Comparison of ENCODE assay signal across 26 mouse cellular contexts in the genomic region with DNA sequence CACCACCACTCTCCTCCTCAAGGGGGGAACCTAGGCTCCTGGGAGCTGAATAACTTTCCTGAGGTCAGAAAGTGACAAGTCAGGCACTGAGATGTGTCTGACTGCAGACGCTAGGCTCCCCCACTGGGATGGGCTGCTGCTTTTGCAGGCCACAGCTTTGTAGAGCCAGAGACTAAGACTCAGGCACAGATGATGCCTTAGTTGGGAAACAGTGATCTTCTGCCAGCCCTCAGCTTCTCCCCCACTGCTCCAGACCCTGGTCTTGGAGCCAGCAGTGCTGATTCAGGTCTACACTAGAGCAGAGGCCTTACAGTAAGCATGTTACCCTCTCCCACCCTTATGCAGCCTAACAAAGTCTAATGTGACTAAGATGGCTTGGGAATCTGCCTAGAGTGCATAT.
DNase-seq lines count a peak whose midpoint lies in the region; ATAC-seq and TF ChIP-seq lines count a peak whose summit lies in the region.
"Had no signal": no experiment of that assay in that cellular context is flagged by ENCODE, and none has a peak within 500 bp of the region (broad histone marks: within the 10 kb centered on the region; RNA-seq: fewer than 3 reads in every experiment).

No protein-coding gene starts in this region.

- peaks cover 8% of the 10 kb centered on the region for H3K4me1 ChIP-seq in hindbrain, embryonic 13.5 days (replicated peaks)
- H3K4me1 ChIP-seq in hindbrain, embryonic 14.5 days (replicated peaks; ENCODE audit: control insufficient read depth, insufficient read depth, low read length), result no peaks in the 10 kb centered on the region
- H3K4me1 ChIP-seq in midbrain, postnatal 0 days (ENCODE audit: insufficient read depth, low read length), result peaks cover 6% of the 10 kb centered on the region; the same call in 1 of the 2 replicates
- no peaks in the 10 kb centered on the region for H3K4me1 ChIP-seq in midbrain, embryonic 11.5 days (ENCODE audit: control insufficient read depth, insufficient read depth, low read length)
- peaks cover 11% of the 10 kb centered on the region for H3K4me1 ChIP-seq in embryonic facial prominence, embryonic 13.5 days
- 0 out of 2 replicates have a peak, but pooled peaks cover 3% of the 10 kb centered on the region for H3K4me1 ChIP-seq in kidney, embryonic 15.5 days
- H3K4me1 ChIP-seq: forebrain, embryonic 15.5 days; liver, embryonic 13.5 days had no signal

- no peak for TF ChIP-seq CTCF in midbrain, postnatal 0 days (IDR thresholded peaks at IDR 0.05)

- no peaks in the 10 kb centered on the region for H3K27me3 ChIP-seq in hindbrain, embryonic 13.5 days
- H3K27me3 ChIP-seq in hindbrain, embryonic 14.5 days (ENCODE audit: control insufficient read depth, insufficient read depth, low read length), result no peaks in the 10 kb centered on the region
- no peaks in the 10 kb centered on the region for H3K27me3 ChIP-seq in midbrain, postnatal 0 days (ENCODE audit: insufficient read depth, low read length)
- no peaks in the 10 kb centered on the region for H3K27me3 ChIP-seq in midbrain, embryonic 11.5 days (ENCODE audit: control insufficient read depth, insufficient read depth, low read length)
- no peaks in the 10 kb centered on the region for H3K27me3 ChIP-seq in embryonic facial prominence, embryonic 13.5 days
- H3K27me3 ChIP-seq in kidney, embryonic 15.5 days, result no peaks in the 10 kb centered on the region
- H3K27me3 ChIP-seq: forebrain, embryonic 15.5 days; hindbrain, embryonic 15.5 days; liver, embryonic 13.5 days; midbrain, embryonic 13.5 days had no signal

- H3K27ac ChIP-seq in hindbrain, embryonic 13.5 days, result peak overlapping the region; percentile 37; the same call in 1 of the 2 replicates
- no peak overlapping the region for H3K27ac ChIP-seq in hindbrain, embryonic 14.5 days
- H3K27ac ChIP-seq in midbrain, postnatal 0 days (ENCODE audit: low read depth, low read length), result 0 out of 2 replicates have a peak overlapping the region, but pooled peaks have one; percentile 4
- no peak overlapping the region for H3K27ac ChIP-seq in midbrain, embryonic 11.5 days (ENCODE audit: low read depth, low read length)
- peak overlapping the region; percentile 23; the same call in 1 of the 2 replicates for H3K27ac ChIP-seq in embryonic facial prominence, embryonic 13.5 days
- no peak overlapping the region for H3K27ac ChIP-seq in kidney, embryonic 15.5 days
- H3K27ac ChIP-seq: forebrain, embryonic 15.5 days; hindbrain, embryonic 15.5 days; left cerebral cortex, adult 2 months; liver, embryonic 13.5 days; midbrain, embryonic 13.5 days had no signal

- no peak for ATAC-seq in hindbrain, embryonic 13.5 days (ENCODE audit: low FRiP score)
- no peak for ATAC-seq in hindbrain, embryonic 14.5 days (ENCODE audit: low FRiP score)
- ATAC-seq in midbrain, postnatal 0 days (ENCODE audit: low FRiP score), result no peak
- ATAC-seq in midbrain, embryonic 11.5 days (ENCODE audit: low FRiP score), result no peak
- no peak for ATAC-seq in embryonic facial prominence, embryonic 13.5 days (ENCODE audit: insufficient number of reproducible peaks, insufficient read depth, low FRiP score, low TSS enrichment, low read depth)
- ATAC-seq in kidney, embryonic 15.5 days (replicated peaks; ENCODE audit: low FRiP score), result no peak
- ATAC-seq: activated CD4-positive, CD25-positive, alpha-beta regulatory T cell, adult 4 months; forebrain, embryonic 15.5 days; midbrain, embryonic 13.5 days had no signal

- H3K4me3 ChIP-seq in hindbrain, embryonic 13.5 days, result no peak overlapping the region
- no peak overlapping the region for H3K4me3 ChIP-seq in hindbrain, embryonic 14.5 days (replicated peaks; ENCODE audit: low read length)
- no peak overlapping the region for H3K4me3 ChIP-seq in midbrain, postnatal 0 days (ENCODE audit: low read depth, low read length)
- H3K4me3 ChIP-seq in midbrain, embryonic 11.5 days (ENCODE audit: low read depth, low read length), result no peak overlapping the region
- H3K4me3 ChIP-seq in embryonic facial prominence, embryonic 13.5 days, result no peak overlapping the region
- H3K4me3 ChIP-seq in kidney, embryonic 15.5 days (replicated peaks), result no peak overlapping the region
- H3K4me3 ChIP-seq: forebrain, embryonic 15.5 days; hindbrain, embryonic 15.5 days; left cerebral cortex, adult 2 months; liver, embryonic 13.5 days; midbrain, embryonic 13.5 days; myocyte had no signal

- no peaks in the 10 kb centered on the region for H3K9me3 ChIP-seq in hindbrain, embryonic 13.5 days
- no peaks in the 10 kb centered on the region for H3K9me3 ChIP-seq in hindbrain, embryonic 14.5 days (ENCODE audit: control insufficient read depth, low read length)
- no peaks in the 10 kb centered on the region for H3K9me3 ChIP-seq in midbrain, postnatal 0 days (ENCODE audit: low read length)
- H3K9me3 ChIP-seq in midbrain, embryonic 11.5 days (ENCODE audit: control insufficient read depth, low read length), result no peaks in the 10 kb centered on the region
- no peaks in the 10 kb centered on the region for H3K9me3 ChIP-seq in embryonic facial prominence, embryonic 13.5 days
- H3K9me3 ChIP-seq in kidney, embryonic 15.5 days (replicated peaks), result no peaks in the 10 kb centered on the region
- H3K9me3 ChIP-seq: forebrain, embryonic 15.5 days; hindbrain, embryonic 15.5 days; liver, embryonic 13.5 days; midbrain, embryonic 13.5 days had no signal

- WGBS in hindbrain, embryonic 13.5 days, result 65% methylated on average over 1 of the region's 1 CpGs
- WGBS in hindbrain, embryonic 14.5 days, result 53% methylated on average over 1 of the region's 1 CpGs
- 68% methylated on average over 1 of the region's 1 CpGs for WGBS in midbrain, postnatal 0 days
- WGBS in midbrain, embryonic 11.5 days, result 67% methylated on average over 1 of the region's 1 CpGs
- 52% methylated on average over 1 of the region's 1 CpGs for WGBS in embryonic facial prominence, embryonic 13.5 days
- WGBS in kidney, embryonic 15.5 days, result 50% methylated on average over 1 of the region's 1 CpGs

- H3K36me3 ChIP-seq in hindbrain, embryonic 13.5 days, result no peaks in the 10 kb centered on the region
- H3K36me3 ChIP-seq in hindbrain, embryonic 14.5 days (replicated peaks; ENCODE audit: control insufficient read depth, insufficient read depth), result no peaks in the 10 kb centered on the region
- H3K36me3 ChIP-seq in midbrain, postnatal 0 days (ENCODE audit: insufficient read depth, low read length), result no peaks in the 10 kb centered on the region
- H3K36me3 ChIP-seq in midbrain, embryonic 11.5 days (ENCODE audit: control insufficient read depth, insufficient read depth, low read length), result no peaks in the 10 kb centered on the region
- no peaks in the 10 kb centered on the region for H3K36me3 ChIP-seq in embryonic facial prominence, embryonic 13.5 days
- H3K36me3 ChIP-seq in kidney, embryonic 15.5 days, result no peaks in the 10 kb centered on the region
- H3K36me3 ChIP-seq: forebrain, embryonic 15.5 days; hindbrain, embryonic 15.5 days; liver, embryonic 13.5 days; midbrain, embryonic 13.5 days had no signal

- H3K4me2 ChIP-seq in hindbrain, embryonic 13.5 days, result no peak overlapping the region
- H3K4me2 ChIP-seq in hindbrain, embryonic 14.5 days (replicated peaks), result no peak overlapping the region
- no peak overlapping the region for H3K4me2 ChIP-seq in midbrain, postnatal 0 days (ENCODE audit: low read depth, low read length, poor library complexity, severe bottlenecking)
- no peak overlapping the region for H3K4me2 ChIP-seq in midbrain, embryonic 11.5 days
- H3K4me2 ChIP-seq in embryonic facial prominence, embryonic 13.5 days, result no peak overlapping the region
- no peak overlapping the region for H3K4me2 ChIP-seq in kidney, embryonic 15.5 days
- H3K4me2 ChIP-seq: forebrain, embryonic 15.5 days; hindbrain, embryonic 15.5 days; liver, embryonic 13.5 days; midbrain, embryonic 13.5 days had no signal

- no peak for DNase-seq in hindbrain, embryonic 14.5 days (ENCODE audit: low spot score)
- no peak for DNase-seq in midbrain, postnatal 0 days (ENCODE audit: low spot score)
- no peak for DNase-seq in midbrain, embryonic 11.5 days (ENCODE audit: low spot score, missing footprints)
- DNase-seq in adrenal gland, adult 2 months, result no peak
- DNase-seq: adrenal gland, postnatal 14 days; B cell, adult 2 months; cerebellum, adult 9-10 months; gastrocnemius, postnatal 36 days; heart, postnatal 36 days; kidney, adult 9 months; kidney, postnatal 36 days; liver, embryonic 13.5 days; lung, adult 2 months; lung, postnatal 14 days; right cerebral cortex, adult 18-20 months; right cerebral cortex, postnatal 4 days; thymus, postnatal 14 days had no signal

- H3K9ac ChIP-seq in hindbrain, embryonic 13.5 days, result peak overlapping the region; percentile 26; the same call in 1 of the 2 replicates
- H3K9ac ChIP-seq in hindbrain, embryonic 14.5 days, result no peak overlapping the region
- H3K9ac ChIP-seq in midbrain, postnatal 0 days (replicated peaks; ENCODE audit: low read length, poor library complexity, severe bottlenecking), result no peak overlapping the region
- no peak overlapping the region for H3K9ac ChIP-seq in midbrain, embryonic 11.5 days (ENCODE audit: low read length)
- H3K9ac ChIP-seq in embryonic facial prominence, embryonic 13.5 days, result no peak overlapping the region
- no peak overlapping the region for H3K9ac ChIP-seq in kidney, embryonic 15.5 days
- H3K9ac ChIP-seq: forebrain, embryonic 15.5 days; hindbrain, embryonic 15.5 days; liver, embryonic 13.5 days; midbrain, embryonic 13.5 days had no signal

Comparison
In these comparisons a context has a peak if more than half of its experiments do, and no peak if none do; other contexts are left out.
1. H3K27ac ChIP-seq: peak in hindbrain, embryonic 13.5 days (single experiment), midbrain, postnatal 0 days (single experiment) and embryonic facial prominence, embryonic 13.5 days (single experiment); none in hindbrain, embryonic 14.5 days (single experiment), midbrain, embryonic 11.5 days (single experiment) and kidney, embryonic 15.5 days (single experiment).